ENCODE assay signal across 8 mouse cellular contexts in the genomic region with DNA sequence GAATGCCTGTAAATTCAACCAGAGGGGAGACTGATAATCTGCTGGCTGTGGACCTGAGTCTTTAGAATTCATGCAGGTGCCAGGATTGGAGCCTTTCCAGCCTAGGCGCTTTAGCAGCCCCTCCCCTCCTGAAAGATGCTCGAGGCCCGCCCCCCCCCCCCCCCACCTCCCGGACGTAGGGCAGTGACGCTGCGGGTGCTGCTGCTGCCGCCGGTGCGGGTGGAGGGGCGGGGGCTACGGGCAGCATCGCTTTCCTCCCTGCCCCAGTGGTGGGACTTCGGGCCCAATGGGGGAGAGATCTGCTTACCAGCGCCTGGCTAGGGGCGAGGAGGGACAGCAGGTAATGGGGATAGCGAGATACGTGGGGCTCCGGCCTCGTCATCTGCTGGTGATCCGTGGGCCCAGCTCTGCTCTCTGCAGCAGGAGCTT. TPM values are rescaled to one million over a fixed set of nuclear protein-coding genes. Genes with fewer than 3 reads are reported as not detected.
DNase-seq lines count a peak whose midpoint lies in the region; ATAC-seq and TF ChIP-seq lines count a peak whose summit lies in the region.

No protein-coding gene starts in this region.

- intact Hi-C loops in gastrocnemius, postnatal 14 days (cut with DNase I; ENCODE audit: low total_unique reads): loop anchor here (2.0 kb wide), 1 partner anchor 24 kb away; no protein-coding TSS in a partner anchor

- ATAC-seq in limb, embryonic 11.5 days (ENCODE audit: insufficient number of reproducible peaks, low FRiP score, low TSS enrichment, low read depth): 0 out of 2 replicates have a peak, but pooled peaks have one; percentile 45
- 0 out of 2 replicates have a peak, but pooled peaks have one; percentile 28 for ATAC-seq in neural tube, embryonic 14.5 days (ENCODE audit: low read depth)

- TF ChIP-seq CTCF in spleen, adult 2 months (IDR thresholded peaks at IDR 0.05; ENCODE audit: extremely low read depth, insufficient read depth, insufficient read length, insufficient replicate concordance): no peak

- 11% methylated on average over 16 of the region's 21 CpGs for WGBS in spleen, adult 2 months
- WGBS in forebrain, embryonic 10.5 days: 1% methylated on average over 19 of the region's 21 CpGs
- WGBS in limb, embryonic 11.5 days: 5% methylated on average over 12 of the region's 21 CpGs
- 3% methylated on average over 16 of the region's 21 CpGs for WGBS in neural tube, embryonic 14.5 days

- H3K27me3 ChIP-seq in spleen, adult 2 months (ENCODE audit: control insufficient read depth, insufficient read depth, low read length): no peaks in the 10 kb centered on the region
- H3K27me3 ChIP-seq in forebrain, embryonic 10.5 days (ENCODE audit: poor library complexity, severe bottlenecking): no peaks in the 10 kb centered on the region
- no peaks in the 10 kb centered on the region for H3K27me3 ChIP-seq in limb, embryonic 11.5 days (ENCODE audit: control insufficient read depth, insufficient read depth, low read length)
- no peaks in the 10 kb centered on the region for H3K27me3 ChIP-seq in neural tube, embryonic 14.5 days (ENCODE audit: control insufficient read depth, insufficient read depth, low read length)

- peak overlapping the region; percentile 59 for H3K4me3 ChIP-seq in spleen, adult 2 months (ENCODE audit: extremely low read depth, insufficient read depth, insufficient read length)
- H3K4me3 ChIP-seq in forebrain, embryonic 10.5 days: peak overlapping the region; percentile 49
- H3K4me3 ChIP-seq in limb, embryonic 11.5 days (ENCODE audit: low read depth, low read length): peak overlapping the region; percentile 30
- peak overlapping the region; percentile 40 for H3K4me3 ChIP-seq in neural tube, embryonic 14.5 days (ENCODE audit: low read depth, low read length)

- H3K9ac ChIP-seq in limb, embryonic 11.5 days (ENCODE audit: low read length): peak overlapping the region; percentile 36; the same call in 1 of the 2 replicates
- H3K9ac ChIP-seq in neural tube, embryonic 14.5 days (replicated peaks; ENCODE audit: low read depth, low read length): peak overlapping the region; percentile 61

- peaks cover 19% of the 10 kb centered on the region; the same call in 1 of the 2 replicates for H3K4me1 ChIP-seq in spleen, adult 2 months (ENCODE audit: control insufficient read depth, insufficient read depth, insufficient read length)
- peaks cover 67% of the 10 kb centered on the region for H3K4me1 ChIP-seq in forebrain, embryonic 10.5 days
- peaks cover 26% of the 10 kb centered on the region for H3K4me1 ChIP-seq in limb, embryonic 11.5 days (ENCODE audit: control insufficient read depth, insufficient read depth, low read length)
- H3K4me1 ChIP-seq in neural tube, embryonic 14.5 days (ENCODE audit: control insufficient read depth, insufficient read depth, low read length): peaks cover 48% of the 10 kb centered on the region

- H3K4me2 ChIP-seq in limb, embryonic 11.5 days (ENCODE audit: low read depth, severe bottlenecking): peak overlapping the region; percentile 53
- H3K4me2 ChIP-seq in neural tube, embryonic 14.5 days (ENCODE audit: low read depth, low read length): peak overlapping the region; percentile 61

- H3K36me3 ChIP-seq in spleen, adult 2 months (ENCODE audit: control insufficient read depth, insufficient read depth, low read length): no peaks in the 10 kb centered on the region
- H3K36me3 ChIP-seq in forebrain, embryonic 10.5 days (replicated peaks): peaks cover 25% of the 10 kb centered on the region
- H3K36me3 ChIP-seq in limb, embryonic 11.5 days (ENCODE audit: control insufficient read depth, insufficient read depth, low read length): no peaks in the 10 kb centered on the region
- no peaks in the 10 kb centered on the region for H3K36me3 ChIP-seq in neural tube, embryonic 14.5 days (ENCODE audit: control insufficient read depth, insufficient read depth, low read length)

- no peak for TF ChIP-seq POLR2A in spleen, adult 2 months (IDR thresholded peaks at IDR 0.05; ENCODE audit: low read depth, low read length)

- DNase-seq in gastrocnemius, postnatal 25 days: peak; percentile 24
- no peak for DNase-seq in gastrocnemius, postnatal 14 days
- no peak for DNase-seq in spleen, adult 2 months (ENCODE audit: low read depth in 1 of 2, low spot score in 2 of 2)
- no peak for DNase-seq in spleen, adult 12 weeks (ENCODE audit: low spot score)
- no peak for DNase-seq in forebrain, embryonic 10.5 days (ENCODE audit: extremely low spot score, low spot score)
- DNase-seq in limb, embryonic 11.5 days (ENCODE audit: low spot score): peak; percentile 44
- DNase-seq in adrenal gland, adult 2 months: no peak

- no peak overlapping the region for H3K27ac ChIP-seq in spleen, adult 2 months (ENCODE audit: insufficient read depth, low read length)
- H3K27ac ChIP-seq in forebrain, embryonic 10.5 days: peak overlapping the region; percentile 78
- no peak overlapping the region for H3K27ac ChIP-seq in limb, embryonic 11.5 days (replicated peaks; ENCODE audit: low read depth, low read length)
- H3K27ac ChIP-seq in neural tube, embryonic 14.5 days (ENCODE audit: low read depth, low read length): peak overlapping the region; percentile 90

- H3K9me3 ChIP-seq in forebrain, embryonic 10.5 days: no peaks in the 10 kb centered on the region
- no peaks in the 10 kb centered on the region for H3K9me3 ChIP-seq in limb, embryonic 11.5 days (ENCODE audit: control insufficient read depth, low read length)
- H3K9me3 ChIP-seq in neural tube, embryonic 14.5 days (ENCODE audit: control insufficient read depth, low read length): no peaks in the 10 kb centered on the region

RNA-seq across cellular contexts. Expression of a gene that starts 15.1 kb away (rescaled TPM):
- 10 to 100 TPM; 35.7 to 41.4 TPM for total RNA-seq in gastrocnemius, postnatal 25 days (2021)
- total RNA-seq in gastrocnemius, postnatal 14 days (2021): 10 to 100 TPM; 34.6 to 42.8 TPM
- polyA plus RNA-seq in spleen, adult 2 months (2012; rRNA removed): 109 and 137 TPM in 2 replicates
- 10.1 and 11.0 TPM in 2 replicates for polyA plus RNA-seq in forebrain, embryonic 10.5 days (2016; fragmentation: Nextera tagmentation; extraction: Ambion mirVana)
- polyA plus RNA-seq in limb, embryonic 11.5 days (2014; fragmentation: Nextera tagmentation; extraction: Ambion mirVana): 8.9 and 9.2 TPM in 2 replicates
- polyA plus RNA-seq in neural tube, embryonic 14.5 days (2014; fragmentation: Nextera tagmentation; extraction: Ambion mirVana): 18.7 and 23.9 TPM in 2 replicates
- 10 to 100 TPM; 26.5 to 47.4 TPM for total RNA-seq in adrenal gland, adult 2 months (2021)
- polyA plus RNA-seq in adrenal gland, adult 2 months (2012; rRNA removed): 100 and 110 TPM in 2 replicates

RNA-seq across cellular contexts. Expression of a gene that starts 50.0 kb away (rescaled TPM):
- total RNA-seq in gastrocnemius, postnatal 25 days (2021): 100 to 1,000 TPM; 192 to 211 TPM
- total RNA-seq in gastrocnemius, postnatal 14 days (2021): 100 to 1,000 TPM; 285 to 408 TPM
- polyA plus RNA-seq in spleen, adult 2 months (2012; rRNA removed): 9.4 and 11.9 TPM in 2 replicates
- polyA plus RNA-seq in forebrain, embryonic 10.5 days (2016; fragmentation: Nextera tagmentation; extraction: Ambion mirVana): 71.3 and 72.0 TPM in 2 replicates
- 52.5 and 53.7 TPM in 2 replicates for polyA plus RNA-seq in limb, embryonic 11.5 days (2014; fragmentation: Nextera tagmentation; extraction: Ambion mirVana)
- polyA plus RNA-seq in neural tube, embryonic 14.5 days (2014; fragmentation: Nextera tagmentation; extraction: Ambion mirVana): 43.6 and 72.1 TPM in 2 replicates
- total RNA-seq in adrenal gland, adult 2 months (2021): 10 to 100 TPM; 25.5 to 62.9 TPM
- polyA plus RNA-seq in adrenal gland, adult 2 months (2012; rRNA removed): 0.99 and 1.2 TPM in 2 replicates

Comparison
In these comparisons a context has a peak if more than half of its experiments do, and no peak if none do; other contexts are left out.
1. DNase-seq: peak in gastrocnemius, postnatal 25 days (single experiment) and limb, embryonic 11.5 days (single experiment); none in gastrocnemius, postnatal 14 days (single experiment), spleen, adult 2 months (0 of 2), spleen, adult 12 weeks (single experiment), forebrain, embryonic 10.5 days (single experiment) and adrenal gland, adult 2 months (single experiment).
2. H3K27ac ChIP-seq: peak in forebrain, embryonic 10.5 days (single experiment) and neural tube, embryonic 14.5 days (single experiment); none in spleen, adult 2 months (single experiment) and limb, embryonic 11.5 days (single experiment).
3. Peak in every context shown above with its lines, with median percentiles within 50 percentile points of each other: H3K4me3 ChIP-seq.